Mouse (Mus musculus): ENCODE data around the gene Clasp1.

Clasp1 gene

GRCm38 (mm10) chr1:118454817-118455216, 66.0 kb downstream of the Clasp1 start:
- no peak for DNase-seq

GRCm38 (mm10) chr1:118457256-118457882, 68.5 kb downstream of the Clasp1 start:
- DNase-seq: peak; percentile 92

- no peak for DNase-seq
Measured at GRCm38 (mm10) chr1:118457883-118458259, 69.0 kb downstream of the Clasp1 start.

DNA sequence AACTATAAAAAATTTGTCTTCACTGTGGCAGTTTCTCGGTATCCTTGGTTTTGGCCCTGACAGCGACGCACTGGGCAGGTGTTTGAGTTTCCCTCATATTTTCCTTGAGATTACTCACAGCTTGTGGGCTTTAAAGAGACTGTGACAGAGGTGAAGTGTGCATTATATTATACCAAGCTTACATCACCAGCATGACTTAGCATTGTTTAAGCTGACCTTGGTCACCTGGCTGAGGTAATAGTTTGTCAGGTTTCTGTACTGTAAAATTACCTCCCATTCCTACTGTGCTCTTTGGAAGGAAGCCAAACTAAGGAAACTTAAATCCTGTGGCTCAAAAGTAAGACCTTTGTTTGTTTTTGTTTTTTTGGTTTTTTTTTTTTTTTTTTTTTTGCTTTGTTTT, 69.4 kb downstream of the Clasp1 start:
- DNase-seq: no peak

DNA sequence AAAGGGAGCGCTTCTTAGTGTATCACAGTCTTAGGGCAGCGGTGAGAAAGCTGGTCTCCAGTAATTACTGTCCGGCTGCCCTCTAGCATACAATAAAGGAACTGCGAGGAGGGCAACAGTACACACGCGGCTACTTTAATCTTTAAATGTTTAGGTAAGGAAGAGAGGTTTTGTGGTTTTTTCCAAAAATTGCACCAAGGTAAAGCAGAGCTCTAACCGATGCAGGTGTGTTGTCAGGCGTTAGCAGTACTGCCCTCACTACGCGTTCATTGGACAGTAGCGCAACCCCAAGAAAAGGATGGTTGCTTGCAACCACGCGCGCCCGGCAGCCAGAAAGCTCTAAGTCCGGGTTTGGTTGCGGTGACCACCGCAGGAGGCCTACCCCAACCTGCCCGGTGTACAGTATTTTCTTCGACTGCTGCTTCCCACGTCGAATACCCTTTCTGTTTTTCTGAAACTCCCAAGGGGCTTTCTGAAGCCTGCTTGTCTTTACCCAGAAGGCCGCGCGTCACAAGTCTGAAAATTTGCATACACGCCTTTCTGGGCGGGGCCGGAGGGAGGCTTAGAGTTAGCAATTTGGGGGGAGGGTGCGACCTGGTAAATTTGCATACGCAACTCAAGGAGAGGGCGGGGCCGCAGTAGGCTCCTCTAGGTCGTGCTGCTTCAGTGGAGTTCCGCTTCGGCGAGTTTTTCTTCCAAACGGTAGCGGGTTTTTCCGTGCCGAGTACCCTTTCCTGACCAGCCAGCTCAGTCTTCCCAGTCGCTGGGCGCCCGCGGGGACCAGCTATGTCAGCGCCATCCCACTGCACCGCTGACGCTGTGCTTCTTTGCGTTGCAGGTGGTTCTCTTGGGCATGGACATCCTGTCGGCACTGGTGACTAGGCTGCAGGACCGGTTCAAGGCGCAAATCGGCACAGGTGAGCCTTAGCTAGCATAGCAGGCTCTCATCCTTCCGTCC, 70.4 kb downstream of the Clasp1 start:
- peak; percentile 99 for DNase-seq

- peak; percentile 85 for DNase-seq
Measured at GRCm38 (mm10) chr1:118460716-118461115, 71.9 kb downstream of the Clasp1 start.

DNA sequence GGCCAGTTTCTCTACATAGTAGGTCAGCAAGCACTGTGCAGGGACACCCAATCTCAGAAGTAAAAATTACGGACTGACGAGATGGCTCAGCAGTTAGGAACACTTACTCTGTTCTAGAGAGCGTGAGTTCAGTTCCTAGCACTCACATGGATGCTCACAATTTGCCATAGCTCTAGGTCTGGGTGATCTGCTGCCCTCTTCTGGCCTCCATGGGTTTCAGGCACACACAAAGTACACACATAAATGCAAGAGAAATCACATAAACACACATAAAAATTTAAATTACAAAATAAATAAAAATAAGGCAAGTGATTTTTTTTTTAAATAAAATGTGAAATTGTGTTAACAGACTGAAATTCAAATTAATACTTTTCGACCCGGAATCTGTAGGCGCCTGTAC, 77.2 kb downstream of the Clasp1 start:
- DNase-seq: no peak

- DNase-seq: peak; percentile 94
Measured at GRCm38 (mm10) chr1:118472386-118472785, 83.5 kb downstream of the Clasp1 start.

DNA sequence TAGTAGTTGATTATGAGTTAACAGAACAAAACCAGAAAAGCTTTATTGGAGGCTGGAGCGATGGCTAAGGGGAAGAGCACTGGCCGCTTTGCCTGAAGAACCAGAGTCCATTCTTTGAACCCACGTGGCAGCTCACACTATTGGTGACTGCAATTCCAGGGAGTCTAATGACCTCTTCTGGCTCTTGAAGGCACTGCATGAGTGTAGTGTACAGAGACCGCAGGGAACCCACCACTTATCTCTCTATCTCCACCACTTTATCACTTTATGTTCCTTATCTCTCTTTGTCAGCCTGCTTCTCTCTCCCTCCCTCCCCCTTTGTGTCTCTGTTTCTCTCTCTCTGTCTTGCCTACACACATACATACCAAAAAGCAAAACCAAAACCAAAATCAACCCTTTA, 88.1 kb downstream of the Clasp1 start:
- peak; percentile 90 for DNase-seq

GRCm38 (mm10) chr1:118479246-118479645, 90.4 kb downstream of the Clasp1 start:
- DNase-seq: peak; percentile 98

GRCm38 (mm10) chr1:118480484-118481364, 91.9 kb downstream of the Clasp1 start:
- DNase-seq: no peak

DNA sequence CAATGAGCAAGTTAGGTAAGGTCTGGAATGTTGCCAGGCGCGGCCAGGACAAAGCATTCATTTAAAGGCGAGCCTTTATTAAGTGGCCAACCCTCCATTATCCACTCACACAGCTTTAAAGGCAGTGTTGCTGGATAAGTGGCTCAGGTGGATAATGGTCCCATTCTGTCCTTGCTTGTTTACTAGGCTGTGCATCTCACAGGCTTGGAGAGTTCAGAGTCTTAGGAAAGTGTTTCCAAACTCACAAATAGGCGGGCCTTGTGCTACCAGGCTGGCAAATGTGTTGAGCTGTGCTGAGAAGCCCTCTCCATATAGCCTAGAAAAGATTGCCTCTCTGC, 92.5 kb downstream of the Clasp1 start:
- DNase-seq: peak; percentile 93

DNA sequence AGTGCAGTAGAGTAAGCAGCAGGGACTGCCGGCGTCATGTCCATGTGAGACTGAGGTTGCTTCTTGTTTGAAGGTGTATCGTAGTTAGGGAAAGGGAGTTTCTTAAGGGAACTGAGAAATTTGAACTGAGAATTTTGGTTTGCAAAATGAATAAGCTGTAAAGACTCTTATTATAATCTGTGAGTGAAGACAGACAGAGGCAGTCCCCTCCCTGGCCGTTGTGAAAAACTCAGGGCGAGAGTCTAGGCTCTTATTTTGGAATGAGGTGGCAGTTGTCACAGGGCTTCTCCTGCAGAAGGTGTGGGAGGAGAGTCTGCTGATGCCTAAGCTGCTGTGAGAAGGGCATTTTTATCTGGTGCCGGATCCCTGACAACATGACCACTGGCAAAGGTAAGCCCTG, 92.8 kb downstream of the Clasp1 start:
- DNase-seq: peak; percentile 96

GRCm38 (mm10) chr1:118482285-118483019, 93.6 kb downstream of the Clasp1 start:
- peak; percentile 94 for DNase-seq

GRCm38 (mm10) chr1:118483504-118484096, 94.7 kb downstream of the Clasp1 start:
- peak; percentile 82 for DNase-seq

GRCm38 (mm10) chr1:118485572-118485971, 96.7 kb downstream of the Clasp1 start:
- DNase-seq: peak; percentile 93

GRCm38 (mm10) chr1:118486021-118486420, 97.2 kb downstream of the Clasp1 start:
- no peak for DNase-seq

- DNase-seq: no peak
Measured at GRCm38 (mm10) chr1:118492811-118493210, 104.0 kb downstream of the Clasp1 start.

- DNase-seq: peak; percentile 89
Measured at GRCm38 (mm10) chr1:118494551-118494950, 105.7 kb downstream of the Clasp1 start.

GRCm38 (mm10) chr1:118498311-118498710, 109.5 kb downstream of the Clasp1 start:
- DNase-seq: peak; percentile 94

DNA sequence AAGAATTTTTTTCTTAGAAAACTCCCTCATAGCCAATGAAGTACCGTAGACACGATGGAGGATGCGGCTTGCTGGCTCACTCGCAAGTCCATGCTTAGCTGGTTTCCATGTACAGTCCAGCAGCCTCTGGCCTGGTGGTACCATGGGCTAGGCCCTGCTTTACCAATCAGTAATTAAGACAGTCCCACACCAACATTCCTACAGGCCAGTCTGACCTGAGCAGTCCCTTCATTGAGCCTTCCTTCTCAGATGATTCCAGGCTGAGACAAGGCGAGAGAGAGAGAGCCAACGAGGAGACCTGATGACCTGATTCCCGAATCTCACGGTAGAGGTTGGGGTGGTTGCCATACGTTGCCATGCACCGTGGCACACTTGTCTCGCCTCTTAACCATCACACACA, 111.7 kb downstream of the Clasp1 start:
- peak; percentile 87 for DNase-seq

DNA sequence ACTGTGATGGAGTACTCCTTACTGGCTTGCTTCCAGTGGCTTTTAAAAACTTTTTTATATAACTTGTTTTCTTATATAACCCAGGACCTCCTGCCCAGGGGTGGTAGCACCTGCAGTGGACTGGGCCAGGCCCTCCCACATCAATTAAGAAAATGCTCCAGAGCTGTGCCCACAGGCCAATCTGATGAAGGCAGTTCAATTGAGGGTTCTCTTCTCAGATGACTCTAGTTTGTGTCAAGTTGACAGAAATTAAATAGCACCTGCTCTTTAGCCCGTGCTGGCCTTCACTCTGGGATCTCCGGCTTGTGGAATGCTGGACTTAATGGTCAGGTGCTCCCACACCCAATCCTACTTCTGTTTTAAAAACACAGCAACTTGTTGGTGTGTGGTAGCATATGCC, 112.8 kb downstream of the Clasp1 start:
- peak; percentile 68 for DNase-seq

Measured in heart, adult 11 months (tissue).